Mouse (Mus musculus): Measurements from ENCODE around the gene Aip. TPM values are rescaled to one million over a fixed set of nuclear protein-coding genes. Genes with fewer than 3 reads are reported as not detected.
"Not testable (repeated sequence)": the region's sequence is repeated elsewhere in the genome, so short reads cannot be mapped to it uniquely, and the experiment has no call there.

Aip gene
- polyA plus RNA-seq, 1 experiment from 2014 or later, result 79.0 TPM

- Histone ChIP-seq H3K36me3 (no peaks in the 10 kb centered on the region), H3K4me3 (replicated peaks) (no peak within 1 kb of the TSS), H3K4me2 (no peak within 1 kb of the TSS), H3K9ac (no peak within 1 kb of the TSS), H3K27me3 (replicated peaks) (no peaks in the 10 kb centered on the region), H3K27ac (no peak within 1 kb of the TSS), H3K4me1 (0 out of 2 replicates have a peak, but pooled peaks cover 7% of the 10 kb centered on the region), H3K9me3 (no peaks in the 10 kb centered on the region)
- 69% methylated on average over 7 of the region's 7 CpGs for WGBS
- ATAC-seq (ENCODE audit: insufficient read depth, low FRiP score, low read depth), result no peak
These were observed 18.2 kb upstream of the Aip start, which contains the start of gene Cabp4 for GRCm38 (mm10) chr19:4143759-4144268. Gene Cabp4 (minus strand): TSS chr19:4144033.

GRCm38 (mm10) chr19:4142416-4143173 lies 16.9 kb upstream of the Aip start:
- Histone ChIP-seq H3K27me3 (replicated peaks) (no peaks in the 10 kb centered on the region), H3K4me2 (no peak overlapping the region), H3K4me3 (replicated peaks) (no peak overlapping the region), H3K27ac (no peak overlapping the region), H3K9ac (no peak overlapping the region), H3K36me3 (no peaks in the 10 kb centered on the region), H3K4me1 (no peaks in the 10 kb centered on the region), H3K9me3 (no peaks in the 10 kb centered on the region)
- 0 out of 2 replicates have a peak, but pooled peaks have one; percentile 9 for ATAC-seq (ENCODE audit: insufficient read depth, low FRiP score, low read depth)
- WGBS, result 93% methylated on average over 18 of the region's 18 CpGs

- Histone ChIP-seq H3K9me3 (no peaks in the 10 kb centered on the region), H3K36me3 (no peaks in the 10 kb centered on the region), H3K9ac (no peak overlapping the region), H3K4me3 (replicated peaks) (no peak overlapping the region), H3K27ac (no peak overlapping the region), H3K27me3 (replicated peaks) (no peaks in the 10 kb centered on the region), H3K4me2 (no peak overlapping the region), H3K4me1 (no peaks in the 10 kb centered on the region)
- 61% methylated on average over 6 of the region's 6 CpGs for WGBS
- ATAC-seq (ENCODE audit: insufficient read depth, low FRiP score, low read depth), result no peak
These were observed 14.5 kb upstream of the Aip start for GRCm38 (mm10) chr19:4140147-4140546.

GRCm38 (mm10) chr19:4139446-4139845 lies 13.8 kb upstream of the Aip start, which contains the start of gene Gpr152:
Gene Gpr152 (plus strand): TSS chr19:4139787.
- ATAC-seq (ENCODE audit: insufficient read depth, low FRiP score, low read depth), result no peak
- Histone ChIP-seq H3K4me2 (no peak within 1 kb of the TSS), H3K9ac (no peak within 1 kb of the TSS), H3K27me3 (replicated peaks) (no peaks in the 10 kb centered on the region), H3K27ac (no peak within 1 kb of the TSS), H3K4me1 (no peaks in the 10 kb centered on the region), H3K9me3 (no peaks in the 10 kb centered on the region), H3K4me3 (replicated peaks) (no peak within 1 kb of the TSS), H3K36me3 (no peaks in the 10 kb centered on the region)
- WGBS, result 82% methylated on average over 2 of the region's 2 CpGs

GRCm38 (mm10) chr19:4137913-4138312 lies 12.3 kb upstream of the Aip start:
- no peak overlapping the region for H3K9ac ChIP-seq
- no peak for ATAC-seq (ENCODE audit: insufficient read depth, low FRiP score, low read depth)
- H3K4me2 ChIP-seq, result no peak overlapping the region
- H3K27ac ChIP-seq, result no peak overlapping the region
- WGBS, result 79% methylated on average over 5 of the region's 5 CpGs
- H3K4me3 ChIP-seq (replicated peaks), result no peak overlapping the region
- H3K36me3 ChIP-seq, result no peaks in the 10 kb centered on the region
- H3K9me3 ChIP-seq, result no peaks in the 10 kb centered on the region
- H3K4me1 ChIP-seq, result no peaks in the 10 kb centered on the region
- H3K27me3 ChIP-seq (replicated peaks), result no peaks in the 10 kb centered on the region

- Histone ChIP-seq H3K4me3 (replicated peaks) (no peak overlapping the region), H3K9me3 (no peaks in the 10 kb centered on the region), H3K4me2 (no peak overlapping the region), H3K4me1 (no peaks in the 10 kb centered on the region), H3K27ac (no peak overlapping the region), H3K36me3 (peaks cover 5% of the 10 kb centered on the region), H3K9ac (no peak overlapping the region), H3K27me3 (replicated peaks) (no peaks in the 10 kb centered on the region)
- 81% methylated on average over 5 of the region's 5 CpGs for WGBS
- ATAC-seq (ENCODE audit: insufficient read depth, low FRiP score, low read depth), result no peak
These were observed 10.8 kb upstream of the Aip start for GRCm38 (mm10) chr19:4136463-4136862.

GRCm38 (mm10) chr19:4135963-4136345 lies 10.3 kb upstream of the Aip start:
- not testable (repeated sequence) for H3K27me3 ChIP-seq (replicated peaks); H3K4me2 ChIP-seq; H3K4me3 ChIP-seq (replicated peaks); H3K4me1 ChIP-seq; ATAC-seq (ENCODE audit: insufficient read depth, low FRiP score, low read depth); H3K9ac ChIP-seq; H3K36me3 ChIP-seq; H3K9me3 ChIP-seq; H3K27ac ChIP-seq
- WGBS, result 22% methylated on average over 8 of the region's 8 CpGs

- H3K9me3 ChIP-seq; H3K36me3 ChIP-seq; ATAC-seq (ENCODE audit: insufficient read depth, low FRiP score, low read depth); H3K4me1 ChIP-seq; H3K4me3 ChIP-seq (replicated peaks); H3K9ac ChIP-seq; H3K4me2 ChIP-seq; H3K27me3 ChIP-seq (replicated peaks); H3K27ac ChIP-seq: not testable (repeated sequence)
- WGBS, result 70% methylated on average over 6 of the region's 6 CpGs
These were observed 9.7 kb upstream of the Aip start for GRCm38 (mm10) chr19:4135229-4135962.

- no peaks in the 10 kb centered on the region for H3K27me3 ChIP-seq (replicated peaks)
These were observed 8.7 kb upstream of the Aip start for GRCm38 (mm10) chr19:4134354-4134753.

GRCm38 (mm10) chr19:4131768-4132167 lies 6.1 kb upstream of the Aip start:
- no peaks in the 10 kb centered on the region for H3K27me3 ChIP-seq (replicated peaks)
- H3K27ac ChIP-seq, result no peak overlapping the region
- WGBS, result 81% methylated on average over 2 of the region's 2 CpGs
- H3K4me2 ChIP-seq, result no peak overlapping the region
- no peak overlapping the region for H3K9ac ChIP-seq
- peaks cover 15% of the 10 kb centered on the region for H3K36me3 ChIP-seq
- no peaks in the 10 kb centered on the region for H3K9me3 ChIP-seq
- ATAC-seq (ENCODE audit: insufficient read depth, low FRiP score, low read depth), result no peak; the same call in 1 of the 2 replicates
- no peak overlapping the region for H3K4me3 ChIP-seq (replicated peaks)
- peaks cover 10% of the 10 kb centered on the region for H3K4me1 ChIP-seq

More at GRCm38 (mm10) chr19:4134354-4134753, 8.7 kb upstream of the Aip start:
- no peak for ATAC-seq (ENCODE audit: insufficient read depth, low FRiP score, low read depth)
- H3K4me2 ChIP-seq, result no peak overlapping the region
- WGBS, result 81% methylated on average over 4 of the region's 4 CpGs
- H3K4me3 ChIP-seq (replicated peaks), result no peak overlapping the region
- no peaks in the 10 kb centered on the region for H3K4me1 ChIP-seq
- H3K27ac ChIP-seq, result no peak overlapping the region
- H3K9me3 ChIP-seq, result no peaks in the 10 kb centered on the region
- no peak overlapping the region for H3K9ac ChIP-seq
- peaks cover 8% of the 10 kb centered on the region for H3K36me3 ChIP-seq

GRCm38 (mm10) chr19:4131075-4131474 lies 5.4 kb upstream of the Aip start:
- no peak overlapping the region for H3K4me3 ChIP-seq (replicated peaks)
- H3K4me2 ChIP-seq, result no peak overlapping the region
- H3K9me3 ChIP-seq, result no peaks in the 10 kb centered on the region
- 89% methylated on average over 5 of the region's 5 CpGs for WGBS
- no peaks in the 10 kb centered on the region for H3K27me3 ChIP-seq (replicated peaks)
- peaks cover 15% of the 10 kb centered on the region for H3K36me3 ChIP-seq
- H3K27ac ChIP-seq, result no peak overlapping the region
- peaks cover 14% of the 10 kb centered on the region for H3K4me1 ChIP-seq
- no peak overlapping the region for H3K9ac ChIP-seq
- peak; percentile 56; the same call in 1 of the 2 replicates for ATAC-seq (ENCODE audit: insufficient read depth, low FRiP score, low read depth)

- H3K4me3 ChIP-seq (replicated peaks), result no peak overlapping the region
- no peaks in the 10 kb centered on the region for H3K9me3 ChIP-seq
- H3K36me3 ChIP-seq, result peaks cover 15% of the 10 kb centered on the region
- H3K27ac ChIP-seq, result no peak overlapping the region
- no peaks in the 10 kb centered on the region for H3K27me3 ChIP-seq (replicated peaks)
- peaks cover 14% of the 10 kb centered on the region for H3K4me1 ChIP-seq
- 82% methylated on average over 4 of the region's 4 CpGs for WGBS
- no peak for ATAC-seq (ENCODE audit: insufficient read depth, low FRiP score, low read depth)
- H3K4me2 ChIP-seq, result no peak overlapping the region
- H3K9ac ChIP-seq, result no peak overlapping the region
These were observed 4.4 kb upstream of the Aip start for GRCm38 (mm10) chr19:4130106-4130505.

Measured in stomach, embryonic 15.5 days (tissue).